Mouse (Mus musculus) limb, embryonic 11.5 days (tissue): ENCODE data around the gene Lnx1. TPM values are rescaled to one million over a fixed set of nuclear protein-coding genes. Genes with fewer than 3 reads are reported as not detected.

ENCODE experiments used
- ATAC-seq: fragments of 200-750 bp; cut with Nextera tagmentation; 2 replicates; pipeline ENCODE4 v1.8.0; 2017; ENCODE audit warnings: low read depth; ENCODE audit not compliant: insufficient number of reproducible peaks, low FRiP score, low TSS enrichment
- DNase-seq: peaks from one replicate; pipeline ENCODE4 v3.0.0-alpha.2; 2015; ENCODE audit warnings: low spot score
- H3K27ac ChIP-seq: fragments of 300-500 bp; sonication (generic); replicated peaks from 2 replicates; pipeline ENCODE4 v1.5.1; 2014; ENCODE audit warnings: low read depth, mild to moderate bottlenecking, low read length
- H3K27me3 ChIP-seq: fragments of 300-500 bp; sonication (generic); 2 replicates; pipeline ENCODE4 v1.6.1; 2014; ENCODE audit warnings: mild to moderate bottlenecking, low read length, mixed read lengths; ENCODE audit not compliant: control insufficient read depth, insufficient read depth
- H3K36me3 ChIP-seq: fragments of 300-500 bp; sonication (generic); 2 replicates; pipeline ENCODE4 v1.6.1; 2014; ENCODE audit warnings: mild to moderate bottlenecking, low read length, moderate library complexity, mixed read lengths; ENCODE audit not compliant: control insufficient read depth, insufficient read depth
- H3K4me1 ChIP-seq: fragments of 300-500 bp; sonication (generic); 2 replicates; pipeline ENCODE4 v1.6.1; 2014; ENCODE audit warnings: low read length, mixed read lengths; ENCODE audit not compliant: control insufficient read depth, insufficient read depth
- H3K4me2 ChIP-seq: fragments of 300-500 bp; sonication (generic); 2 replicates; pipeline ENCODE4 v1.6.1; 2014; ENCODE audit warnings: low read depth, mild to moderate bottlenecking, moderate library complexity; ENCODE audit not compliant: severe bottlenecking
- H3K4me3 ChIP-seq: fragments of 300-500 bp; sonication (generic); 2 replicates; pipeline ENCODE4 v1.5.1; 2014; ENCODE audit warnings: low read depth, low read length
- H3K9ac ChIP-seq: fragments of 300-500 bp; sonication (generic); 2 replicates; pipeline ENCODE4 v1.6.1; 2014; ENCODE audit warnings: mild to moderate bottlenecking, low read length
- H3K9me3 ChIP-seq: fragments of 300-500 bp; sonication (generic); 2 replicates; pipeline ENCODE4 v1.6.1; 2016; ENCODE audit warnings: low read length; ENCODE audit not compliant: control insufficient read depth
- WGBS: fragments of 180-500 bp; shearing (Covaris S2); extraction: QIAGEN DNeasy Blood & Tissue Kit; methylation state at CpG from one replicate; pipeline ENCODE4 v1.1.7; 2014; 5-methylcytosine and 5-hydroxymethylcytosine counted together
- polyA plus RNA-seq: library from polyadenylated mRNA; unstranded; fragments of >200 nt; fragmentation: Nextera tagmentation; extraction: Ambion mirVana; gene quantifications from 2 replicates; pipeline ENCODE4 v1.2.1, GENCODE M21; 2014

Gene Lnx1
- polyA plus RNA-seq, 1 experiment from 2014 or later = 2.0 TPM

DNA sequence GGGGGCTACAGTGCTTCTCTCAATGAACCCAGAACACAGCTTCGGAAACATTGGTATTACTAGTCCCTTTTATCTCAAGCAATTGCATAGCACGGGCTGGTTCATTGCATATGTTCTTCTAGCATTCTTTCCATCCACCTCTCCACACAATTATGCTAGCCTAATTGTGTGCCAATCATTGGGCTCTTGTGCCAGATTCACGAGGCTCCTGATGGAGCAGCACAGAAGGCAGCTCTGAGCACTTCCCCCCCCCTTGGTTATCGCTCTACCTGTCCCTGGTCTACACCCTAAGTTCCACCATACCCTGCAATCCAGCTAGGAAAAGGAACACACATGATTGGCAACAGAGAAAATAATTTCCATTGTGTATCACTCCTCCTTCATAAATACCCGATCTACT, 43.4 kb downstream of the Lnx1 start:
- Histone ChIP-seq H3K9ac (no peak overlapping the region), H3K27me3 (no peaks in the 10 kb centered on the region), H3K27ac (no peak overlapping the region), H3K4me3 (no peak overlapping the region), H3K4me2 (no peak overlapping the region), H3K4me1 (peaks cover 8% of the 10 kb centered on the region), H3K36me3 (no peaks in the 10 kb centered on the region), H3K9me3 (no peaks in the 10 kb centered on the region)
- DNase-seq (no peak), ATAC-seq (no peak)
- WGBS = 91% methylated on average over 5 of the region's 5 CpGs

DNA sequence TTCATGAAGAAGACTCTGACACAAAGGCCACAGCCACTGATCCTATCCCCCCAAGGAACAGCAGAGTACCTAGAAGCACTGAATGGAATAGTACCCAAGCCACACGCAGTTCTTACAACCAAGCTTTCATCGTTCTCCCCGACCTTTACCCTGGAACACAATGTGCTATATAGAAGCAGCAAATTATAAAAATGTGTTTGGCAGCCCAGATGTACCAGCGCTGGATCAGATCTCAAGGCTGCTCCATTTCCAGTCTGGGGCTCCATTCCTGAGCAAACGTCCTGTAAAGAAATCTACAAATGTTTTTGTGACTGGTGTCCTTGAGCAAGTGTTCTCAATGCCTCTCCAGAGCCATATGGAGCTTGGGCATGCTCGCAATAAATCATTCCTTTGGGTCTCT, 44.8 kb downstream of the Lnx1 start:
- Histone ChIP-seq H3K9ac (no peak overlapping the region), H3K4me1 (peaks cover 8% of the 10 kb centered on the region), H3K27me3 (no peaks in the 10 kb centered on the region), H3K4me3 (no peak overlapping the region), H3K27ac (no peak overlapping the region), H3K4me2 (no peak overlapping the region), H3K36me3 (no peaks in the 10 kb centered on the region), H3K9me3 (no peaks in the 10 kb centered on the region)
- no peak for ATAC-seq
- 70% methylated on average over 6 of the region's 6 CpGs for WGBS
- DNase-seq = no peak

DNA sequence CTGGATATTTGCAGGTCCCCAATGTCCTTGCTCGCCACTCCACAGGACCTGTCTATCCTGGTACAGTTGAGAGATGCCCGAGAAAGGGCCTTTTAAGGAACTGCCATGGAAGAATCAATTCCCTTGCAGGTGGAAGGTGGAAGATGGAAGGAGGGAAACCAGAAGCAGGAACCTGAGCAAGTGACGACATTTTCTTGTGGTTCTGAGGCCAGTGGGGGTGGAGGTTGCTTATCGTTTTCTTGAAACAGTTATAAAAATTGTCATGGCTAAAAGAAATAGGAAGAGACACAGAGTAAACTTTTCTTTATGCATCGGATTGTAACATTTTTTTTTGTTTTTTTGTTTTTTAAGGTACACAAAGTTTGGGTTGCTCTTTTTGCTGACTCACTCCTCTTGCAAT, 46.3 kb downstream of the Lnx1 start:
- Histone ChIP-seq H3K9me3 (no peaks in the 10 kb centered on the region), H3K4me1 (peaks cover 8% of the 10 kb centered on the region), H3K4me2 (no peak overlapping the region), H3K36me3 (no peaks in the 10 kb centered on the region), H3K27ac (no peak overlapping the region), H3K9ac (no peak overlapping the region), H3K27me3 (no peaks in the 10 kb centered on the region), H3K4me3 (no peak overlapping the region)
- ATAC-seq = no peak
- 86% methylated on average over 5 of the region's 5 CpGs for WGBS
- no peak for DNase-seq

DNA sequence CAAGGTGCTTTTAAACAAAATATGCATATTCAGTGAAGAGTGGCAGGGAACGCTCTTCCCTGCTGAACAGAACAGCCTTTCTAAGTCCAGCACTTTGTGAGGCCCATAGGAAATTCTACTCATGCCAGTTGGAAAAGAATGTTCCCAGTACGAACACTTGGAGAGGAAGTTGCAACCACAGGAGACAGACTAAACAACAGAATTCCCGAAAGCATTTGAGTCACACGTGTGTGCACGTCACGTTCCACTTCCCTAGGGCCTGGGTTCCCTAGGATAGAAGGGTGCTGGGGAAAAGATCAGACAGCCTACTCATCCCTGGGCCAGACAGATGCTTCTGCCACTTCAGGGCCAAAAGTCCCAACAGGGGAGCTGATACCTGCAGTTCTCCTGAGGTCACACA, 48.2 kb downstream of the Lnx1 start:
- Histone ChIP-seq H3K4me3 (no peak overlapping the region), H3K27ac (no peak overlapping the region), H3K36me3 (no peaks in the 10 kb centered on the region), H3K4me1 (0 out of 2 replicates have a peak, but pooled peaks cover 2% of the 10 kb centered on the region), H3K9ac (no peak overlapping the region), H3K9me3 (no peaks in the 10 kb centered on the region), H3K27me3 (no peaks in the 10 kb centered on the region), H3K4me2 (no peak overlapping the region)
- 82% methylated on average over 6 of the region's 6 CpGs for WGBS
- ATAC-seq (no peak), DNase-seq (no peak)

DNA sequence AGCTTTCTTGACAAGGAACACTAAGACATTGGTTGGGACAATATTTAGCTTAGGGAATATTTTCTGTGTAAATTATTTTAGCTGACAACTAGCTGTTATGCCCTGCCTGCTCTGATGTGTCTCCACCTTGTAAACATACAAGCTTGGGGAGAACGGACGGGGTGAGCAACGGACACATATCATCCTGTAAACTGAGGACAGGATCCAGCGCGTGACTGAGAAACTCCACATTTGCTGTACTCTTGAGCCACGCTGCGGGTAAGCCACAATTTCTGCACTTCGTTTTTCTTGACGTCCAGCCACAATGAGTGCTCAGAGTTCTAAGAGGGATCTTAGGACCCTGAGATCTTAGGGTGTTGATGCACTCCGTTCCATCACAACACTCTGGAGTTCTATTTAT, 48.9 kb downstream of the Lnx1 start:
- no peak overlapping the region for H3K4me2 ChIP-seq
- no peak for DNase-seq

DNA sequence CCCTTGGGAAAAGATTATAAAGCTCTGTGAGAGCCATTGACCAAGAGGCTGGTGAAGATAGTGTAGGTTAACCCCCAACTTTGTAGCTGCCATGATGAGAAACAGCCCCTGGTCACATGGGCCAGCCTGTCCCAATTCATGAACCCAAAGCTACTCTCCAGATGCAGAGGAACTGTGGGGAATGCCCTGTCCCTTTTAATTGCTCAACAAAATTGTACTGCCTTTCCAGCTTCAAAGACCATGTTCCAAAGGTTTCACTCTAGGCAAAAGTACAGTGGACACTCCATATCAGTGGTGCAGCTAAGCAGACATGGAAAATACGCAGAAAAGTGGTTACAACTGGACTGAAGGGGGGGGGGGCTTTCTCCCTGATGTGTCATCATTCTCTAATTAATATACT, 53.6 kb downstream of the Lnx1 start:
- no peak overlapping the region for H3K27ac ChIP-seq
- no peak overlapping the region for H3K9ac ChIP-seq
- H3K4me3 ChIP-seq = no peak overlapping the region
- peaks cover 4% of the 10 kb centered on the region for H3K4me1 ChIP-seq
- 93% methylated on average over 1 of the region's 1 CpGs for WGBS
- H3K9me3 ChIP-seq = no peaks in the 10 kb centered on the region
- no peak overlapping the region for H3K4me2 ChIP-seq
- H3K27me3 ChIP-seq = no peaks in the 10 kb centered on the region
- no peaks in the 10 kb centered on the region for H3K36me3 ChIP-seq
- ATAC-seq (no peak), DNase-seq (no peak)

More for the DNA sequence above, 48.9 kb downstream of the Lnx1 start:
- H3K9me3 ChIP-seq = no peaks in the 10 kb centered on the region
- no peak overlapping the region for H3K4me3 ChIP-seq
- no peak overlapping the region for H3K27ac ChIP-seq
- ATAC-seq = no peak
- H3K27me3 ChIP-seq = no peaks in the 10 kb centered on the region
- no peaks in the 10 kb centered on the region for H3K36me3 ChIP-seq
- H3K4me1 ChIP-seq = 0 out of 2 replicates have a peak, but pooled peaks cover 2% of the 10 kb centered on the region
- WGBS = 90% methylated on average over 10 of the region's 10 CpGs
- no peak overlapping the region for H3K9ac ChIP-seq

DNA sequence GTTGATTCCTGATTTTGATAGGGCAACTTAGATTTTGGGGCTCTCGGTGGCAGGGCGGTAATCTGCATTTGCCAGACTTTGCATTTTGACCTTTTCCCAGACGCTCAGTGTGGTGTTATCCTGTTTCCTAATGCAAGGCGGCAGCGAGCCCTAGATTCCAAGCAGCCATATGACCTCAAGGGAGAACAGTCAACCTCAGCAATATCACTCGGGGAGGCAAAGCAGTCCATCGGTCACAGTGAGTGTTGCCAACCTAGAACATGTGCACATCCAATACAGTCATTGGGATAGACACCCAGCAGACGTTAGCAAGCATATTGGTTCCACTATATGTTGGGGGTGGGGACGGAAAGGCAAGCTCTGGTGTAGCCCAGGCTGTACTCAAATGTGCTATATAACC, 54.5 kb downstream of the Lnx1 start:
- H3K4me3 ChIP-seq = no peak overlapping the region
- H3K9ac ChIP-seq = no peak overlapping the region
- no peak for DNase-seq
- H3K9me3 ChIP-seq = no peaks in the 10 kb centered on the region
- H3K27ac ChIP-seq = no peak overlapping the region
- no peaks in the 10 kb centered on the region for H3K27me3 ChIP-seq
- peaks cover 4% of the 10 kb centered on the region for H3K4me1 ChIP-seq
- H3K36me3 ChIP-seq = no peaks in the 10 kb centered on the region
- WGBS = 79% methylated on average over 9 of the region's 9 CpGs
- no peak overlapping the region for H3K4me2 ChIP-seq
- no peak for ATAC-seq

DNA sequence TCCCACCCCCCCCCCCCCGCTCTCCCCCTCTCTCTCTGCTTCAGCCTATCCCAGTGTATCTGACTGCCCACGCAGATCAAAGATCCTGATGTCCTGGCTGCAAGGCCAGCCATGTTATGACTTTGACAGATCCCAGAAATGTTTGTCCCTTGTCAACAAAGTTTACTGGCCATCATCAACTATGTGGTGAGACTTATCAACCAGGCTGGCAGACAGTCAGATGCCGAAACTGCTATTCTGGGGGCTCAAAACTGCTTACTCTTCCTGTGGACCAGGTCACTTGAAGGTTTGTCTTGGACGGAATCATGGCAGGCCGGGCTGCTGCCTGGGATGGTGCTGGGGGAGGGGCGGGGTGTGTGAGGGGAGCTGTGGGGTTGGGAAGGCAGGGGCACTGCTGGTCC, 55.1 kb downstream of the Lnx1 start:
- Histone ChIP-seq H3K27me3 (no peaks in the 10 kb centered on the region), H3K4me1 (peaks cover 4% of the 10 kb centered on the region), H3K27ac (no peak overlapping the region), H3K4me2 (no peak overlapping the region), H3K36me3 (no peaks in the 10 kb centered on the region), H3K4me3 (no peak overlapping the region), H3K9ac (no peak overlapping the region), H3K9me3 (no peaks in the 10 kb centered on the region)
- ATAC-seq (no peak), DNase-seq (peak; percentile 26)
- WGBS = 31% methylated on average over 5 of the region's 6 CpGs

DNA sequence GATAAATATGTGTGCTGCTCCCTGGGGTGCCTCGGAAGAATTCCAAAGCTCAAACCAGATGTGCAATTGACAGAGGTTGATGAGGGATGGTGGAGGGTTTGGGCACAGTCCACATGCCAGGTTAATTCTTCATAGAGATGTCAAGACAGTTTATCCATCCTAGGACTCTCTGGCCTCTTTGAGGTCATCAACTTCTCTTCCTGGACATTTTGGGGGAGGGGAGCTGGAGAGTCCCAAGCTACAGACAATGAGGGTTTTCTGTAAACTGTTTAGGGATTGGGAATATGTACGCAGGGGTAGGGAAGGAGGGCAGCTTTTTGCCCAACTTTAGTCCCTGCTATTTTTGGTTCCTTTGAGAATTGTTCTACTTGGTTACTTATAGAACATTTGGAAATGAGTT, 60.4 kb downstream of the Lnx1 start:
- Histone ChIP-seq H3K9me3 (no peaks in the 10 kb centered on the region), H3K9ac (no peak overlapping the region), H3K4me3 (no peak overlapping the region), H3K36me3 (no peaks in the 10 kb centered on the region), H3K27me3 (no peaks in the 10 kb centered on the region), H3K27ac (no peak overlapping the region), H3K4me1 (no peaks in the 10 kb centered on the region), H3K4me2 (no peak overlapping the region)
- DNase-seq (no peak), ATAC-seq (no peak)
- WGBS = 69% methylated on average over 2 of the region's 2 CpGs
